Mouse (Mus musculus) Patski (cell line): ENCODE measurements around the gene Edil3. TPM values are rescaled to one million over a fixed set of nuclear protein-coding genes. Genes with fewer than 3 reads are reported as not detected.

Experiments used
- ATAC-seq: fragments of 100-300 bp; one replicate; pipeline ENCODE4 v1.8.0; 2021
- CTCF ChIA-PET: fragments of 350-600 bp; sonication (Branson Sonifier 250); formaldehyde crosslinking; loops from one replicate; lab custom pipeline; 2022; ENCODE audit warnings: inconsistent platforms; lab: Charles Lee
- POLR2A ChIA-PET: fragments of 350-600 bp; sonication (Branson Sonifier 250); formaldehyde crosslinking; loops from one replicate; lab custom pipeline; 2022; ENCODE audit warnings: antibody characterized with exemption, inconsistent platforms; lab: Charles Lee
- DNase-seq: peaks from one replicate; pipeline ENCODE4 v3.0.0-alpha.2; 2011; ENCODE audit warnings: low read depth, low spot score
- H3K27me3 ChIP-seq: fragments of 371-371 bp; one replicate; pipeline ENCODE4 v1.5.1; 2021
- CTCF ChIP-seq: fragments of 100-300 bp; IDR thresholded peaks from one replicate; pipeline ENCODE4 v1.5.1; 2021
- in situ Hi-C: fragments of 300-500 bp; cut with MboI; formaldehyde crosslinking; loops from 3 replicates; pipeline ENCODE4 v1.11.1; 2018; ENCODE audit warnings: low pct_unique_long_range_greater_than_20kb, mixed read lengths
- polyA plus RNA-seq: library from polyadenylated mRNA; unstranded; gene quantifications from one replicate; pipeline ENCODE4 v1.2.3, GENCODE M21; 2021

Gene Edil3
- polyA plus RNA-seq, 1 experiment from 2014 or later, result not detected

GRCm38 (mm10) chr13:89358407-89358806 is 537.1 kb downstream of the Edil3 start:
- TF ChIP-seq CTCF, result no peak
- POLR2A ChIA-PET, result no interaction called here
- in situ Hi-C loops, result no loop called here
- no peaks in the 10 kb centered on the region for H3K27me3 ChIP-seq
- CTCF ChIA-PET, result no interaction called here
- ATAC-seq (no peak), DNase-seq (no peak)

- POLR2A ChIA-PET, result no interaction called here
- CTCF ChIA-PET, result no interaction called here
- H3K27me3 ChIP-seq, result no peaks in the 10 kb centered on the region
- ATAC-seq (no peak), DNase-seq (no peak)
- in situ Hi-C loops, result no loop called here
- TF ChIP-seq CTCF, result no peak
Observed at GRCm38 (mm10) chr13:89362274-89362673, 541.0 kb downstream of the Edil3 start.

- TF ChIP-seq CTCF, result no peak
- ATAC-seq, result no peak
- in situ Hi-C loops, result no loop called here
- ChIA-PET POLR2A (no interaction called here), CTCF (no interaction called here)
- H3K27me3 ChIP-seq, result no peaks in the 10 kb centered on the region
- DNase-seq, result no peak
Observed at GRCm38 (mm10) chr13:89371253-89371652, 550.0 kb downstream of the Edil3 start.

GRCm38 (mm10) chr13:89371656-89372240 is 550.5 kb downstream of the Edil3 start:
- in situ Hi-C loops, result no loop called here
- ChIA-PET POLR2A (no interaction called here), CTCF (no interaction called here)
- DNase-seq, result no peak
- no peaks in the 10 kb centered on the region for H3K27me3 ChIP-seq
- no peak for TF ChIP-seq CTCF
- ATAC-seq, result no peak
